Mouse (Mus musculus) heart, postnatal 0 days (tissue): ENCODE measurements around the gene S1pr5. TPM values are rescaled to one million over a fixed set of nuclear protein-coding genes. Genes with fewer than 3 reads are reported as not detected.
"Not testable (repeated sequence)": the region's sequence is repeated elsewhere in the genome, so short reads cannot be mapped to it uniquely, and the experiment has no call there.

ENCODE experiments used
- ATAC-seq: fragments of 200-750 bp; cut with Nextera tagmentation; 2 replicates; pipeline ENCODE4 v1.8.0; 2017; ENCODE audit warnings: low read depth, moderate number of reproducible peaks, moderate library complexity; ENCODE audit not compliant: insufficient read depth
- DNase-seq: peaks from one replicate; pipeline ENCODE4 v3.0.0-alpha.2; 2016; ENCODE audit warnings: low spot score
- H3K27ac ChIP-seq: fragments of 300-500 bp; sonication (generic); 2 replicates; pipeline ENCODE4 v1.5.1; 2014; ENCODE audit warnings: low read depth, mild to moderate bottlenecking
- H3K27me3 ChIP-seq: fragments of 300-500 bp; sonication (generic); 2 replicates; pipeline ENCODE4 v1.6.1; 2014; ENCODE audit warnings: low read length, mixed read lengths; ENCODE audit not compliant: control insufficient read depth, insufficient read depth
- H3K36me3 ChIP-seq: fragments of 300-500 bp; sonication (generic); replicated peaks from 2 replicates; pipeline ENCODE4 v1.6.1; 2014; ENCODE audit warnings: low read length, mixed read lengths; ENCODE audit not compliant: control insufficient read depth, insufficient read depth
- H3K4me1 ChIP-seq: fragments of 300-500 bp; sonication (generic); 2 replicates; pipeline ENCODE4 v1.6.1; 2014; ENCODE audit warnings: antibody characterized with exemption; ENCODE audit not compliant: control insufficient read depth, insufficient read depth
- H3K4me2 ChIP-seq: fragments of 300-500 bp; sonication (generic); 2 replicates; pipeline ENCODE4 v1.6.1; 2014; ENCODE audit warnings: low read depth, mild to moderate bottlenecking, low read length, moderate library complexity
- H3K4me3 ChIP-seq: fragments of 300-500 bp; sonication (generic); 2 replicates; pipeline ENCODE4 v1.5.1; 2014; ENCODE audit warnings: low read depth, low read length
- H3K9ac ChIP-seq: fragments of 300-500 bp; sonication (generic); replicated peaks from 2 replicates; pipeline ENCODE4 v1.6.1; 2014; ENCODE audit warnings: low read depth, low read length, mixed read lengths
- H3K9me3 ChIP-seq: fragments of 300-500 bp; sonication (generic); replicated peaks from 2 replicates; pipeline ENCODE4 v1.6.1; 2016; ENCODE audit warnings: low read length; ENCODE audit not compliant: control insufficient read depth
- CTCF ChIP-seq: IDR thresholded peaks from 2 replicates; pipeline ENCODE4 v1.5.1; 2016; ENCODE audit warnings: antibody characterized with exemption, control low read depth, low read depth
- EP300 ChIP-seq: IDR thresholded peaks from 2 replicates; pipeline ENCODE4 v1.6.1; 2016; ENCODE audit warnings: antibody characterized with exemption, low read depth
- WGBS: fragments of 180-500 bp; shearing (Covaris S2); extraction: QIAGEN DNeasy Blood & Tissue Kit; methylation state at CpG from one replicate; pipeline ENCODE4 v1.1.7; 2014; 5-methylcytosine and 5-hydroxymethylcytosine counted together
- polyA plus RNA-seq: library from polyadenylated mRNA; unstranded; fragments of >200 nt; fragmentation: Nextera tagmentation; extraction: Ambion mirVana; gene quantifications from 2 replicates; pipeline ENCODE4 v1.2.1, GENCODE M21; 2015
- total RNA-seq: library from RNA; depleted of rRNA; stranded (reverse); fragments of >200 nt; gene quantifications from 2 replicates; pipeline ENCODE4 v1.2.3, GENCODE M21; 2014; ENCODE audit warnings: low replicate concordance

Gene S1pr5
- total and polyA plus RNA-seq, 2 experiments from 2014 or later, result 0.10 TPM; not detected in 1

DNA sequence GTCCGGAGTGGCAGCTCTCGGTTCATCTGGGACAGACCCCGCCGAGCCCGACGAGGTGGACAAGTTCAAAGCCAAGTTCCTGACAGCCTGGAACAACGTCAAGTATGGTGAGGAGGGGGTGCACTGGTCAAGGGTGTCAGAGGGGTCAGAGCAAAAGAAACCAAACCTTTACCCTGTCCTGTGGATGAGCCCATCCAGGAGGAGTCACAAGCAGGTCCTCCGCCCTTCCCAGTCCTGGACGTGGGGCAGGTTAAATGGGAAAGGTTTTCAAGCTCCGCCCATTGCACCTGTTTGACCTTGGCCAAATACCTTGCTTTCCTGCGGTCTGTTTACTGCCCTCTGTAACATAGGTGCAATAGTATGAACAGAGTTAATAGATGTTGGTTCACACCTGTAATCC is 17.4 kb upstream of the S1pr5 start:
- Histone ChIP-seq H3K9ac (peak overlapping the region; percentile 98), H3K27ac (peak overlapping the region; percentile 85), H3K4me2 (peak overlapping the region; percentile 93), H3K4me3 (peak overlapping the region; percentile 99), H3K27me3 (no peaks in the 10 kb centered on the region), H3K4me1 (peaks cover 20% of the 10 kb centered on the region), H3K36me3 (peaks cover 32% of the 10 kb centered on the region), H3K9me3 (no peaks in the 10 kb centered on the region)
- DNase-seq (no peak), ATAC-seq (no peak)
- 6% methylated on average over 11 of the region's 11 CpGs for WGBS
- TF ChIP-seq EP300, result no peak
- TF ChIP-seq CTCF, result no peak

DNA sequence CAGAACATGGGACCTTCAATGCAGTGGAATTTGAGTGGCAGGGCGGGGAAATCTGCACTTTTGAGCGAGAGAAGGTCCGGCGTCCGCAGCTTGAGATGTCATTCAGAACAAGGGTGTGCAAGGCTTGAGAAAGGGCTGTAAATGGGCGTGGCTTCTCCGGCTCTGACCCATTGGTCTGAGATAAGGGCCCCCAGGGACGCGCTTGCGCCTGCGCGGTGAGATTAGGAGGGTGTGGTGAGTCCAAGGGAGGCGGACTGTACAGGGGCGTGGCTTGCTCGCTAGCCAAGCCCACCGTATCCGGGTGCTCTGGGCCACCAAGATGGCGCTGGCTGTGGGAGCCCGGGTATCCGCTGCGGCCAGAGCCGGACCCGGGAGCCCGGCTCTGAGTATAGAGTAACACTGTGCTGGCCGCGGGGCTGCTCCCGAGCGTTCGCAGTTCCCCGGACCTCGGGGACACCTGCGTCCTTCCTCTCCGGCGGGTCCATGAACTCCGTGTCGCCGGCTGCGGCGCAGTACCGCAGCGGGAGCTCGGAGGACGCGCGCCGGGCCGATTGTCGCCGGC is 16.8 kb upstream of the S1pr5 start, which contains the start of gene Atg4d:
Atg4d (plus strand) TSS at position 294 of the 562 bp plus-strand sequence.
- Histone ChIP-seq H3K4me2 (peak within 1 kb of the TSS; percentile 93), H3K36me3 (peaks cover 27% of the 10 kb centered on the region), H3K4me1 (peaks cover 20% of the 10 kb centered on the region), H3K9me3 (no peaks in the 10 kb centered on the region), H3K4me3 (peak within 1 kb of the TSS; percentile 99), H3K27ac (peak within 1 kb of the TSS; percentile 85), H3K27me3 (no peaks in the 10 kb centered on the region), H3K9ac (peak within 1 kb of the TSS; percentile 98)
- no peak for TF ChIP-seq CTCF
- TF ChIP-seq EP300, result no peak
- under 1% methylated on average over 49 of the region's 49 CpGs for WGBS
- ATAC-seq (peak; percentile 99), DNase-seq (peak; percentile 99)

DNA sequence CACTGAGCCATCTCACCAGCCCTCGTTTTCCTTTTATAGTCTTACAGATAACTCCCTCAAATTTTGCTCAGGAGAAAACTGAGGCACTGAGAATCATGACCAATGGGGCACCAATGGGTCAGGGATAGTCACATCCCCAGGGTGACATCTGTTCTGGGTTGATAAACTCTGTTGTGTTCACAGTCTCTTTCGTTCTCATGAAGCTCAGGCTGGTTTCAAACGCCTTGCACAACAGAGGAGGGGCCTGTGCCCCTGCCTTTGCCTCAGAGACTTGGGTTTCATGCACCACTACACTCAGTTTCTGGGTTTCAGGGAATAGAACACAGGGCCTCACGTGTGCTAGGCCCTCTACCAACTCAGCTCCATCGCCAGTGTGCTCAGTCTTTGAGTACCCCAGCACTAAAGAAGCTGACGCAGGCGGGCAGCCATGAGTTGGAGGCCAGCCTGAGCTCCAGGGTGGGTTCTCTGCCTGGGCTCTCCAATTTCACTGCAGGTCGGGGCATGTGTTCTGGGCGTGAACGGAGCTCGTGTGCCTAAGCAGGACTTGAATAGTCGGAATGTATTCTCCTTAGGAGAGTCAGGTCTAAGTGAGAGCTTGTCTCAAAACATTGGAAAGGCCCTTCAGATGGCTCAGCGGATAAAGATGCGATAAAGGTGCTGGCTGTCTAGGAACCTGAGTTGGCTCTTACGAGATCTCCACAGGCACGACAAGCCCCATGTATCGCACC is 16.2 kb upstream of the S1pr5 start:
- 16% methylated on average over 17 of the region's 17 CpGs for WGBS
- ATAC-seq, result peak; percentile 6; the same call in 1 of the 2 replicates
- H3K4me1 ChIP-seq, result peaks cover 20% of the 10 kb centered on the region

DNA sequence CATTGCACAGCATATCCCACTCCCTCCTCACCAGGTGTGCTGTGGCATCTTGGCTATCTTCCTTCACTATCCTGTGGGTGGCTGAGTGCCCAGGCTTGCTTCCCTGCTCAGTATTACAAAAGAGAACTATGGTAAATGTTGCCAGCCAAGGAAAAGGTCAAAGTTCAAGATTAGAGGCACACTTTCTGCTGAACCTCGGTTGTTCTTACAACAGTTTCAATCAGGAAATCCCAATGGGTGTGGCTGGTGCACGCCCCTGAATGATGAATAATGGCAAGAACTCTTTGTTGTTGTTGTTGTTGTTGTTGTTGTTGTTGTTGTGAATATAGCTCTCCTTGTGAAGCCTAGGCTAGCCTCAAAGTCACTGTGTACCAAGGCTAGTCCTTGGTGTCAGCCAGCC is 13.6 kb upstream of the S1pr5 start:
- WGBS, result 59% methylated on average over 2 of the region's 2 CpGs
- no peak overlapping the region for H3K27ac ChIP-seq
- no peak overlapping the region for H3K4me2 ChIP-seq
- H3K9me3 ChIP-seq, result no peaks in the 10 kb centered on the region
- ATAC-seq (no peak), DNase-seq (no peak)
- peaks cover 2% of the 10 kb centered on the region; the same call in 1 of the 2 replicates for H3K36me3 ChIP-seq
- no peak overlapping the region for H3K9ac ChIP-seq
- peaks cover 18% of the 10 kb centered on the region for H3K4me1 ChIP-seq
- no peak overlapping the region for H3K4me3 ChIP-seq
- H3K27me3 ChIP-seq, result no peaks in the 10 kb centered on the region
- no peak for TF ChIP-seq EP300
- no peak for TF ChIP-seq CTCF

More for the DNA sequence above, 16.2 kb upstream of the S1pr5 start:
- Histone ChIP-seq H3K36me3 (peaks cover 22% of the 10 kb centered on the region), H3K27ac (peak overlapping the region; percentile 75), H3K4me3 (peak overlapping the region; percentile 99), H3K27me3 (no peaks in the 10 kb centered on the region), H3K9me3 (no peaks in the 10 kb centered on the region), H3K9ac (peak overlapping the region; percentile 25; the same call in 1 of the 2 replicates), H3K4me2 (peak overlapping the region; percentile 93)
- no peak for TF ChIP-seq CTCF
- no peak for TF ChIP-seq EP300
- no peak for DNase-seq

DNA sequence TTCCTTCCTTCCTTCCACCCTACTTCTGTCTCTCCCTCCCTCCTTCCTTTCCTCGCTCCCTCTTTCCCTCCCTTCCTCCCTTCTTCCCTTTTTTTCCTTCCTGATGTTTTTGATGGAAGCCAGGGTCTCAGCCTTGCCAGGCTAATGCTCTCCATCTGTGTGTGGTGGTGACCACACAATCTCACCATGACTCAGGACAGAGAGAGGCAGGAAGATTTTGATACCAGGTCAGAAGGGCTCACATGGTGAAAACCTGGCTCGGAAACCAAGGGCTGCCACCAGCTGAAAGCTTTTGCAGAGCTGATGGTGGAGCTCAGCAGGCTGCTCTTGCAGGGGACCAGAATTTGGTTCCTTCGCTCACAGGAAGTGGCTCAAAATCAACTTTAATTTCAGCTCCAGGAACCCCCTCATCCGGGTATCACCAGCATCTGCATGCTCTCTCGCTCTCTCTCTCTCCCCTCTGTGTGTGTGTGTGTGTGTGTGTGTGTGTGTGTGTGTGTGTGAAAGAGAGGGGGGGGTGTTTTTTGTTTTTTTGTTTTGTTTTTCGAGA is 12.3 kb upstream of the S1pr5 start:
- Histone ChIP-seq H3K4me2 (no peak overlapping the region), H3K4me3 (no peak overlapping the region), H3K27me3 (no peaks in the 10 kb centered on the region), H3K27ac (no peak overlapping the region), H3K4me1 (peaks cover 5% of the 10 kb centered on the region; the same call in 1 of the 2 replicates), H3K9me3 (no peaks in the 10 kb centered on the region), H3K9ac (no peak overlapping the region), H3K36me3 (no peaks in the 10 kb centered on the region)
- 75% methylated on average over 6 of the region's 6 CpGs for WGBS
- DNase-seq (no peak), ATAC-seq (no peak)
- TF ChIP-seq EP300 (no peak), CTCF (no peak)

DNA sequence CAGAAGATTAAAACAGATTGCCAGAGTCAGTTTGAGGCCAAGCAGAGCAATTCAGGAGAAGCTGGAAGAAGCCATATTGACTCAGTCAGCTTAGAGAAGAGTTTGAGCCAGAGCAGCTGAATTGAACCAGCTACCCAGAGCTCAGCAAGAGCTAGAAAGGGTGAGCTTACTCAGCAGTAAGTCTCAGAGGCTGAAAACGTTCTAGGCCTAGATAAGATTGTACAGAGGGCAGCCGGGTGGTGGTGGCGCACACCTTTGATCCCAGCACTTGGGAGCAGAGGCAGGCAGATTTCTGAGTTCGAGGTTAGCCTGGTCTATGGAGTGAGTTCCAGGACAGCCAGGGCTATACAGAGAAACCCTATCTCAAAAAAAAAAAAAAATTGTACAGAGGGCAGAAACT is 8.1 kb upstream of the S1pr5 start:
- not testable (repeated sequence) for H3K36me3 ChIP-seq, H3K9ac ChIP-seq, H3K4me2 ChIP-seq, H3K27ac ChIP-seq, DNase-seq, H3K4me3 ChIP-seq, H3K9me3 ChIP-seq, H3K4me1 ChIP-seq, H3K27me3 ChIP-seq, ATAC-seq
- 68% methylated on average over 4 of the region's 4 CpGs for WGBS
